Mouse (Mus musculus) forebrain, embryonic 15.5 days (tissue): ENCODE data around the gene Mrpl16. TPM values are rescaled to one million over a fixed set of nuclear protein-coding genes. Genes with fewer than 3 reads are reported as not detected.

Experiments
- ATAC-seq: fragments of 200-750 bp; cut with Nextera tagmentation; replicated peaks from 2 replicates; pipeline ENCODE4 v1.8.0; 2017; ENCODE audit warnings: mild to moderate bottlenecking, moderate TSS enrichment, moderate library complexity
- H3K27ac ChIP-seq: fragments of 300-500 bp; sonication (generic); replicated peaks from 2 replicates; pipeline ENCODE4 v1.5.1; 2015; ENCODE audit warnings: mild to moderate bottlenecking, inconsistent platforms
- H3K27me3 ChIP-seq: fragments of 300-500 bp; sonication (generic); 2 replicates; pipeline ENCODE4 v1.6.1; 2015; ENCODE audit warnings: inconsistent platforms
- H3K36me3 ChIP-seq: fragments of 300-500 bp; sonication (generic); 2 replicates; pipeline ENCODE4 v1.6.1; 2015; ENCODE audit warnings: mild to moderate bottlenecking, inconsistent platforms
- H3K4me1 ChIP-seq: fragments of 300-500 bp; sonication (generic); 2 replicates; pipeline ENCODE4 v1.6.1; 2015; ENCODE audit warnings: inconsistent platforms
- H3K4me2 ChIP-seq: fragments of 300-500 bp; sonication (generic); replicated peaks from 2 replicates; pipeline ENCODE4 v1.6.1; 2015; ENCODE audit warnings: mild to moderate bottlenecking, inconsistent platforms
- H3K4me3 ChIP-seq: fragments of 300-500 bp; sonication (generic); 2 replicates; pipeline ENCODE4 v1.5.1; 2015; ENCODE audit warnings: mild to moderate bottlenecking, inconsistent platforms
- H3K9ac ChIP-seq: fragments of 300-500 bp; sonication (generic); replicated peaks from 2 replicates; pipeline ENCODE4 v1.6.1; 2015; ENCODE audit warnings: mild to moderate bottlenecking, inconsistent platforms
- H3K9me3 ChIP-seq: fragments of 300-500 bp; sonication (generic); 2 replicates; pipeline ENCODE4 v1.6.1; 2016; ENCODE audit warnings: inconsistent platforms
- WGBS: fragments of 180-500 bp; shearing (Covaris S2); methylation state at CpG from one replicate; pipeline ENCODE4 v1.1.7; 2015; ENCODE audit warnings: mixed read lengths; 5-methylcytosine and 5-hydroxymethylcytosine counted together
- polyA plus RNA-seq: library from polyadenylated mRNA; unstranded; fragments of >200 nt; fragmentation: Nextera tagmentation; extraction: Ambion mirVana; gene quantifications from 2 replicates; pipeline ENCODE4 v1.2.1, GENCODE M21; 2015

Gene Mrpl16
- polyA plus RNA-seq, 1 experiment from 2014 or later: 42.9 TPM

DNA sequence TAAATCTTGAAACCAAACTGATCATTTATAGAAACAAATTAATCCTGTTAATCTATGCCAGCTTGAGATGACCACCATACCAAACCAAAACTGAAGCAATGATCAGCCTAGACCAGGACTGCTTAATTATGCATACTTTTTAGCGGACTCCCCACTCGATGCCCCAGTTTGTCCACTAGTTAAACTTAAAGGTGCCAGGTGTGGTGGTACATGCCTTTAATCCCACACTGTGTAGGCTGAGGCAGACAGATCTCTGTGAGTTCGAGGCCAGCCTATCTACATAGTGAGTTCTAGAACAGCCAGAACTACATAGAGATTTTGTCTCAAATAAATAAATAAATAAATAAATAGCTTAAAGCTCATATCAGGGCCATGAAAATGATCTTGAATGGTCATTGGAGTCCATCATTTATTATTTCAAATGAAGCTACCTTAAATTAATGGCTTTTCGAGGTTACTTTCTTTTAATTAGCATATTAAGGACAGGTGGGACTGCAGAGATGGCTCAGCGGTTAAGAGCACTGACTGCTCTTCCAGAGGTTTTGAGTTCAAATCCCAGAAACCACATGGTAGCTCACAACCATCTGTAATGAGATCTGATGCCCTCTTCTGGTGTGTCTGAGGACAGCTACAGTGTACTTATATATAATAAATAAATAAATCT, 802 bp upstream of the Mrpl16 start:
- Histone ChIP-seq H3K27me3 (0 out of 2 replicates have a peak, but pooled peaks cover 3% of the 10 kb centered on the region), H3K9me3 (no peaks in the 10 kb centered on the region), H3K4me3 (no peak overlapping the region; the same call in 1 of the 2 replicates), H3K9ac (no peak overlapping the region), H3K27ac (no peak overlapping the region), H3K4me1 (peaks cover 13% of the 10 kb centered on the region), H3K36me3 (peaks cover 18% of the 10 kb centered on the region; the same call in 1 of the 2 replicates), H3K4me2 (peak overlapping the region; percentile 67)
- WGBS: 93% methylated on average over 5 of the region's 5 CpGs
- peak; percentile 4; the same call in 1 of the 2 replicates for ATAC-seq

- Histone ChIP-seq H3K9ac (no peak overlapping the region), H3K4me3 (no peak overlapping the region), H3K36me3 (peaks cover 35% of the 10 kb centered on the region), H3K27me3 (no peaks in the 10 kb centered on the region), H3K4me2 (no peak overlapping the region), H3K4me1 (no peaks in the 10 kb centered on the region), H3K9me3 (no peaks in the 10 kb centered on the region), H3K27ac (no peak overlapping the region)
- WGBS: 61% methylated on average over 7 of the region's 7 CpGs
- ATAC-seq: peak; percentile 64; the same call in 1 of the 2 replicates
Measured at GRCm38 (mm10) chr19:11777191-11777865, 7.1 kb downstream of the Mrpl16 start.

DNA sequence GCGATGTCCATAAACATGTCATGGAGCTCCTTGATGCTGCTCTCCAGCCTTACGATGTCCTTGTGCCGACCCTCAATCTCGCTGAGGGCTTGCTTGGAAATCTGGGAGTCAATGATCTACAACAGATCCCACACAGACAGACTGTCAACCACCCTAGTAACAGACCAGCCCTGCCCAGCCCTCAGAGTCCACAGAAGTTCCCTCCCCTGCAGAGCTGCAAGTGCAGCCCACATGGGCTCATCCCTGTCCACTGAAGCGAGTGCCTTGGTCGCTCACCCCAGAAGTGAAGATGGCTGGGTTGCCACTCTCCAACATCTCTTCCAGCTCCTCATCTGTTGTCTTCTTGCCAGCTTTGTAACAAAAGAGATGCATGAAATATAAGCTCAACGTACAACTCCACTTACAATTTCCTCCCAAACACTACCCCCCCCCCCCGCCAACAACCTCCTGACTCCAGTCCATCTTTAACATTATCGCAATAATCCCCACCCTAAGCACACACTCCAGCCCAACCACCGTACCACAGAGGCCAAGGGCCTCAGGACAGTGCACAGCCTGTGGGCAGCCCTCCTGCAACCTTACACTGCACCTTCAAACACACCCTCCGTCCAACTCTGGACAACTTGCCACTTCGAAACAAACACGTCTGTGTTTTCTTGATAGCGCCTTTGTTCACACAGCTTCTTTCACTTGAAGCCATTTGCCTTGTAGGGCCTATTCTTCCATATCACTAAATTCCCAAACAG, 15.4 kb downstream of the Mrpl16 start:
- Histone ChIP-seq H3K27me3 (no peaks in the 10 kb centered on the region), H3K9me3 (no peaks in the 10 kb centered on the region), H3K4me2 (no peak overlapping the region), H3K9ac (no peak overlapping the region), H3K4me1 (no peaks in the 10 kb centered on the region), H3K27ac (no peak overlapping the region), H3K36me3 (no peaks in the 10 kb centered on the region), H3K4me3 (no peak overlapping the region)
- 97% methylated on average over 14 of the region's 14 CpGs for WGBS
- ATAC-seq: no peak

- H3K4me3 ChIP-seq: no peak overlapping the region
- H3K27me3 ChIP-seq: no peaks in the 10 kb centered on the region
- H3K4me1 ChIP-seq: no peaks in the 10 kb centered on the region
- no peak overlapping the region for H3K9ac ChIP-seq
- no peak overlapping the region for H3K27ac ChIP-seq
- no peaks in the 10 kb centered on the region for H3K36me3 ChIP-seq
- WGBS: 95% methylated on average over 6 of the region's 6 CpGs
- no peak for ATAC-seq
- H3K9me3 ChIP-seq: no peaks in the 10 kb centered on the region
- H3K4me2 ChIP-seq: no peak overlapping the region
Measured at GRCm38 (mm10) chr19:11787826-11788225, 17.6 kb downstream of the Mrpl16 start.

DNA sequence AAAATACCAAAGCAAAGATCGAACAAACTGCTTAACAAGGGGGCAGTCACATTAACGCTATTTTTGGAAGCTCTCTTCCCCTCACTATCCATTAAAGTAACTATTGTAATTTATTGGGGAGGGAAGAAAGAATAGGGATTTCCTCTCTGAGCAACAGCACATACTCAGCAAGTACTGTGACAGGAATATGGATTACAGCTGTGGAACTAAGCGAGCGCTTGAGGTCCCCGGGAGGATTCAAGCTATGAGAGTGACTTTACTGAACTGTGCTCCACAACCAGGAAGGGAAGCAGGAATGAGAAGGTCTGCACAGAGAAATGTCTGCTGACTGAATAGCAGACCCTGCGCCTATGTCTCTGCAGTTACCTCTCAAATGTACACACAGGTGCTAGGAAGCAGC, 18.7 kb downstream of the Mrpl16 start:
- ATAC-seq: no peak
- no peaks in the 10 kb centered on the region for H3K4me1 ChIP-seq
- 96% methylated on average over 6 of the region's 6 CpGs for WGBS

DNA sequence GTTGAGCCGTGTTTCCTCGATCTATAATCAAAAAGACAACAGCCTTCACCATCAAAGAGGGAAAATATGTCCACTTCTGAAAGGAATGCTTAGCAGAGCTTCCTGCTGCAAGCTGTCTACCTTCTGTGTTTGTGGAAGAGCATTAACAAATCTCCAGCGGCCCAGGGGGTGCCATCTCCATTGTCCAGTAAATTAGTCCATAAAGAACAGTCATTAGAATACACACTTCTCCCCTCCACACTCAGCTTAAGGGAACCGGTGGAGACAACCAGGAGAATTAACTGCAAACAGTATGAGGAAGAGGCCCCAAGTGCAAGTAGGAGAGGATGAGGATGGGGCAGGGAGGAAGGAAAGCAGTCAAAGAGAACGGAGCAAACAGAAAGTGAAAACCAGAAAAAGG, 21.6 kb downstream of the Mrpl16 start:
- 70% methylated on average over 5 of the region's 5 CpGs for WGBS
- Histone ChIP-seq H3K9me3 (no peaks in the 10 kb centered on the region), H3K4me3 (no peak overlapping the region), H3K4me1 (no peaks in the 10 kb centered on the region), H3K27ac (no peak overlapping the region), H3K9ac (no peak overlapping the region), H3K4me2 (no peak overlapping the region), H3K36me3 (no peaks in the 10 kb centered on the region), H3K27me3 (no peaks in the 10 kb centered on the region)
- no peak for ATAC-seq

More for the DNA sequence above, 18.7 kb downstream of the Mrpl16 start:
- H3K27me3 ChIP-seq: no peaks in the 10 kb centered on the region
- no peaks in the 10 kb centered on the region for H3K9me3 ChIP-seq
- H3K4me2 ChIP-seq: no peak overlapping the region
- H3K9ac ChIP-seq: no peak overlapping the region
- no peak overlapping the region for H3K4me3 ChIP-seq
- H3K27ac ChIP-seq: no peak overlapping the region
- no peaks in the 10 kb centered on the region for H3K36me3 ChIP-seq

GRCm38 (mm10) chr19:11793741-11794359, 23.7 kb downstream of the Mrpl16 start:
- no peak overlapping the region for H3K9ac ChIP-seq
- ATAC-seq: no peak
- 80% methylated on average over 2 of the region's 2 CpGs for WGBS
- H3K4me2 ChIP-seq: no peak overlapping the region
- no peaks in the 10 kb centered on the region for H3K36me3 ChIP-seq
- no peak overlapping the region for H3K27ac ChIP-seq
- H3K4me3 ChIP-seq: no peak overlapping the region
- no peaks in the 10 kb centered on the region for H3K27me3 ChIP-seq
- no peaks in the 10 kb centered on the region for H3K4me1 ChIP-seq
- H3K9me3 ChIP-seq: no peaks in the 10 kb centered on the region

DNA sequence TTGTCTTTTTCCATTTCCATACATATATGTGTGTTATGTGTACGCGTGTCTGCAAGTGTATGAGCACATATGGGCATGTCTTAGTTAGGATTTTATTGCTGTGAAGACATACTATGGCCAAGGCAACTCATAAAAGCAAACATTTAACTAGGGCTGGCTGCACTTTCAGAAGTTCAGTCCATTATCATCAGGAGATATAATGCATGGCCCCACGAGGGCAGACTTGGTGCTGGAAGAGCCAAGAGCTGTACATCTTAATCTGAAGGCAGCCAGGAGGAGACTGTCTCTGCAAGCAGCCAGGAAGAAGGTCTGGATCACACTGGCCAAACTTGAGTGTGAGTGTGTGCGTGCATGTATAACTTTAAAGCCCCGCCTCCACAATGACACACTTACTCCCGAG, 24.3 kb downstream of the Mrpl16 start:
- Histone ChIP-seq H3K9ac (no peak overlapping the region), H3K4me1 (no peaks in the 10 kb centered on the region), H3K4me3 (no peak overlapping the region), H3K27ac (no peak overlapping the region), H3K27me3 (no peaks in the 10 kb centered on the region), H3K9me3 (no peaks in the 10 kb centered on the region), H3K4me2 (no peak overlapping the region), H3K36me3 (no peaks in the 10 kb centered on the region)
- ATAC-seq: no peak
- 81% methylated on average over 6 of the region's 6 CpGs for WGBS

GRCm38 (mm10) chr19:11800531-11801315, 30.5 kb downstream of the Mrpl16 start:
- no peaks in the 10 kb centered on the region for H3K4me1 ChIP-seq

GRCm38 (mm10) chr19:11804423-11804822, 34.2 kb downstream of the Mrpl16 start:
- H3K4me2 ChIP-seq: no peak overlapping the region
- H3K27ac ChIP-seq: no peak overlapping the region
- no peaks in the 10 kb centered on the region for H3K9me3 ChIP-seq
- ATAC-seq: no peak
- 74% methylated on average over 1 of the region's 1 CpGs for WGBS
- H3K4me1 ChIP-seq: no peaks in the 10 kb centered on the region
- H3K36me3 ChIP-seq: no peaks in the 10 kb centered on the region
- H3K9ac ChIP-seq: no peak overlapping the region
- no peak overlapping the region for H3K4me3 ChIP-seq
- no peaks in the 10 kb centered on the region for H3K27me3 ChIP-seq

More at GRCm38 (mm10) chr19:11800531-11801315, 30.5 kb downstream of the Mrpl16 start:
- no peak for ATAC-seq
- Histone ChIP-seq H3K4me3 (no peak overlapping the region), H3K27ac (no peak overlapping the region), H3K4me2 (no peak overlapping the region), H3K9me3 (no peaks in the 10 kb centered on the region), H3K9ac (no peak overlapping the region), H3K27me3 (no peaks in the 10 kb centered on the region), H3K36me3 (no peaks in the 10 kb centered on the region)
- WGBS: 83% methylated on average over 8 of the region's 8 CpGs

GRCm38 (mm10) chr19:11807251-11807650, 37.1 kb downstream of the Mrpl16 start:
- Histone ChIP-seq H3K27ac (no peak overlapping the region), H3K4me3 (no peak overlapping the region), H3K9me3 (no peaks in the 10 kb centered on the region), H3K4me1 (no peaks in the 10 kb centered on the region), H3K4me2 (no peak overlapping the region), H3K9ac (no peak overlapping the region), H3K36me3 (no peaks in the 10 kb centered on the region), H3K27me3 (no peaks in the 10 kb centered on the region)
- 68% methylated on average over 2 of the region's 2 CpGs for WGBS
- ATAC-seq: no peak
